8 mouse cellular contexts compared by ENCODE assay signal in the genomic region with DNA sequence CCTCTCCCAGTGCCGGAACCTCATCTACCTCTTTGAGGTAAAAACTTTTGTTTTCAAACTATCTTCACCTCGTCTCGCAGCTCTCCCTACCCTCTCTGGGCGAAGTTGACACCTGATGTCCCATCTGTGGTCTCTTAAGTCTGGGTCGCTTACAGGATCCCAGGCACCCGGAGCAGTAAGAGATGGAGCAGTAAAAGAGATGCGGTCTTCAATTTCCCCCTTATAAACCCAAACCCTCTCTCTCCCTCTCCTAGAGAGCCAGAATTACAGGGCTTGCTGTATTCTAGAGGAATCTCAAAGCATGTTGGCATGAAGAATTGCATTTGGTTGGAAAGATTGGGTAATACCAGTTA. TPM values are rescaled to one million over a fixed set of nuclear protein-coding genes. Genes with fewer than 3 reads are reported as not detected.
DNase-seq lines count a peak whose midpoint lies in the region; ATAC-seq and TF ChIP-seq lines count a peak whose summit lies in the region.

No protein-coding gene starts in this region.

- H3K4me2 ChIP-seq in kidney, postnatal 0 days (ENCODE audit: low read length) = peak overlapping the region; percentile 75
- H3K4me2 ChIP-seq in hindbrain, embryonic 16.5 days (ENCODE audit: low read length) = peak overlapping the region; percentile 91
- H3K4me2 ChIP-seq in midbrain, postnatal 0 days (ENCODE audit: low read depth, low read length, poor library complexity, severe bottlenecking) = peak overlapping the region; percentile 93

- peak overlapping the region; percentile 97 for H3K27ac ChIP-seq in kidney, postnatal 0 days
- peak overlapping the region; percentile 92 for H3K27ac ChIP-seq in cortical plate, adult 2 months (ENCODE audit: insufficient read depth, low read length)
- H3K27ac ChIP-seq in hindbrain, embryonic 16.5 days (ENCODE audit: low read depth, low read length) = peak overlapping the region; percentile 95
- H3K27ac ChIP-seq in midbrain, postnatal 0 days (ENCODE audit: low read depth, low read length) = peak overlapping the region; percentile 87

- under 1% methylated on average over 7 of the region's 7 CpGs for WGBS in kidney, postnatal 0 days
- 4% methylated on average over 7 of the region's 7 CpGs for WGBS in hindbrain, embryonic 16.5 days
- WGBS in midbrain, postnatal 0 days = 1% methylated on average over 7 of the region's 7 CpGs

- TF ChIP-seq POLR2A in cortical plate, adult 2 months (IDR thresholded peaks at IDR 0.05; ENCODE audit: extremely low read depth, insufficient read depth, low read length) = no peak

- H3K4me3 ChIP-seq in kidney, postnatal 0 days (replicated peaks; ENCODE audit: low read depth, low read length) = peak overlapping the region; percentile 58
- peak overlapping the region; percentile 44 for H3K4me3 ChIP-seq in cortical plate, adult 2 months (ENCODE audit: insufficient read depth, low read length)
- H3K4me3 ChIP-seq in hindbrain, embryonic 16.5 days (ENCODE audit: low read length) = peak overlapping the region; percentile 54
- H3K4me3 ChIP-seq in midbrain, postnatal 0 days (ENCODE audit: low read depth, low read length) = peak overlapping the region; percentile 73

- H3K36me3 ChIP-seq in kidney, postnatal 0 days (ENCODE audit: insufficient read depth, low read length) = peaks cover 11% of the 10 kb centered on the region; the same call in 1 of the 2 replicates
- 0 out of 2 replicates have a peak, but pooled peaks cover 4% of the 10 kb centered on the region for H3K36me3 ChIP-seq in hindbrain, embryonic 16.5 days (ENCODE audit: control insufficient read depth, insufficient read depth, low read length)
- H3K36me3 ChIP-seq in midbrain, postnatal 0 days (ENCODE audit: insufficient read depth, low read length) = peaks cover 7% of the 10 kb centered on the region; the same call in 1 of the 2 replicates

- TF ChIP-seq CTCF in kidney, postnatal 0 days (IDR thresholded peaks at IDR 0.05; ENCODE audit: low read depth) = no peak
- TF ChIP-seq CTCF in cortical plate, adult 2 months (IDR thresholded peaks at IDR 0.05; ENCODE audit: extremely low read depth, insufficient read depth, low read length) = no peak
- no peak for TF ChIP-seq CTCF in midbrain, postnatal 0 days (IDR thresholded peaks at IDR 0.05)

- DNase-seq in kidney, postnatal 0 days (ENCODE audit: low spot score) = no peak
- no peak for DNase-seq in kidney, postnatal 36 days
- DNase-seq in midbrain, postnatal 0 days (ENCODE audit: low spot score) = no peak
- DNase-seq in frontal cortex, postnatal 36 days (ENCODE audit: low spot score in 2 of 2) = no peak
- DNase-seq in thymus, postnatal 25 days = no peak
- DNase-seq in adrenal gland, postnatal 14 days = no peak

- peaks cover 20% of the 10 kb centered on the region for H3K4me1 ChIP-seq in kidney, postnatal 0 days (replicated peaks; ENCODE audit: insufficient read depth, low read length)
- peaks cover 3% of the 10 kb centered on the region for H3K4me1 ChIP-seq in cortical plate, adult 2 months (ENCODE audit: control insufficient read depth, insufficient read depth, low read length)
- H3K4me1 ChIP-seq in hindbrain, embryonic 16.5 days (ENCODE audit: control insufficient read depth, insufficient read depth, low read depth, low read length) = peaks cover 18% of the 10 kb centered on the region
- H3K4me1 ChIP-seq in midbrain, postnatal 0 days (ENCODE audit: insufficient read depth, low read length) = peaks cover 9% of the 10 kb centered on the region; the same call in 1 of the 2 replicates

- no peak for ATAC-seq in kidney, postnatal 0 days (replicated peaks; ENCODE audit: low FRiP score, low read depth)
- no peak for ATAC-seq in hindbrain, embryonic 16.5 days
- no peak for ATAC-seq in midbrain, postnatal 0 days (ENCODE audit: low FRiP score)

- H3K27me3 ChIP-seq in kidney, postnatal 0 days (ENCODE audit: insufficient read depth, low read length) = no peaks in the 10 kb centered on the region
- no peaks in the 10 kb centered on the region for H3K27me3 ChIP-seq in hindbrain, embryonic 16.5 days (replicated peaks; ENCODE audit: control insufficient read depth, insufficient read depth, low read length)
- H3K27me3 ChIP-seq in midbrain, postnatal 0 days (ENCODE audit: insufficient read depth, low read length) = no peaks in the 10 kb centered on the region

- H3K9ac ChIP-seq in kidney, postnatal 0 days (ENCODE audit: low read depth, low read length) = peak overlapping the region; percentile 77
- H3K9ac ChIP-seq in hindbrain, embryonic 16.5 days (ENCODE audit: low read depth, low read length) = peak overlapping the region; percentile 85
- peak overlapping the region; percentile 80 for H3K9ac ChIP-seq in midbrain, postnatal 0 days (replicated peaks; ENCODE audit: low read length, poor library complexity, severe bottlenecking)

- H3K9me3 ChIP-seq in kidney, postnatal 0 days (replicated peaks; ENCODE audit: low read length) = no peaks in the 10 kb centered on the region
- H3K9me3 ChIP-seq in hindbrain, embryonic 16.5 days (ENCODE audit: control insufficient read depth, low read length) = no peaks in the 10 kb centered on the region
- H3K9me3 ChIP-seq in midbrain, postnatal 0 days (ENCODE audit: low read length) = no peaks in the 10 kb centered on the region

RNA-seq across cellular contexts. Expression of a gene that starts 1.7 kb away (rescaled TPM):
- polyA plus RNA-seq in kidney, postnatal 0 days (2015; fragmentation: Nextera tagmentation; extraction: Ambion mirVana) = 20.1 and 20.3 TPM in 2 replicates
- 24.8 and 26.2 TPM in 2 replicates for polyA plus RNA-seq in cortical plate, adult 2 months (2012; rRNA removed)
- polyA plus RNA-seq in hindbrain, embryonic 16.5 days (2015; fragmentation: Nextera tagmentation; extraction: Ambion mirVana) = 77.6 and 79.9 TPM in 2 replicates
- total RNA-seq in midbrain, postnatal 0 days (2014; rRNA removed) = 78.9 and 93.8 TPM in 2 replicates
- 77.3 and 84.0 TPM in 2 replicates for polyA plus RNA-seq in midbrain, postnatal 0 days (2015; fragmentation: Nextera tagmentation; extraction: Ambion mirVana)
- 21.6 and 24.0 TPM in 2 replicates for total RNA-seq in adrenal gland, postnatal 14 days (2021)

RNA-seq across cellular contexts. Expression of a gene that starts 2.4 kb away (rescaled TPM):
- 72.6 and 73.2 TPM in 2 replicates for polyA plus RNA-seq in kidney, postnatal 0 days (2015; fragmentation: Nextera tagmentation; extraction: Ambion mirVana)
- polyA plus RNA-seq in cortical plate, adult 2 months (2012; rRNA removed) = 29.6 and 33.9 TPM in 2 replicates
- 35.8 and 36.3 TPM in 2 replicates for polyA plus RNA-seq in hindbrain, embryonic 16.5 days (2015; fragmentation: Nextera tagmentation; extraction: Ambion mirVana)
- 36.5 and 37.1 TPM in 2 replicates for total RNA-seq in midbrain, postnatal 0 days (2014; rRNA removed)
- polyA plus RNA-seq in midbrain, postnatal 0 days (2015; fragmentation: Nextera tagmentation; extraction: Ambion mirVana) = 34.8 and 36.5 TPM in 2 replicates
- total RNA-seq in adrenal gland, postnatal 14 days (2021) = 78.9 and 104 TPM in 2 replicates

RNA-seq across cellular contexts. Expression of a gene that starts 23.4 kb away (rescaled TPM):
- polyA plus RNA-seq in kidney, postnatal 0 days (2015; fragmentation: Nextera tagmentation; extraction: Ambion mirVana) = 9.9 and 10.1 TPM in 2 replicates
- 2.3 and 2.4 TPM in 2 replicates for polyA plus RNA-seq in cortical plate, adult 2 months (2012; rRNA removed)
- 0.35 TPM in 2 replicates for polyA plus RNA-seq in hindbrain, embryonic 16.5 days (2015; fragmentation: Nextera tagmentation; extraction: Ambion mirVana)
- total RNA-seq in midbrain, postnatal 0 days (2014; rRNA removed) = 0.27 TPM in 1 of 2 replicates, not detected in the other
- polyA plus RNA-seq in midbrain, postnatal 0 days (2015; fragmentation: Nextera tagmentation; extraction: Ambion mirVana) = 0.32 TPM in 2 replicates
- total RNA-seq in adrenal gland, postnatal 14 days (2021) = 1.1 and 1.6 TPM in 2 replicates

RNA-seq across cellular contexts. Expression of a gene that starts 31.0 kb away (rescaled TPM):
- polyA plus RNA-seq in kidney, postnatal 0 days (2015; fragmentation: Nextera tagmentation; extraction: Ambion mirVana) = 172 and 186 TPM in 2 replicates
- polyA plus RNA-seq in cortical plate, adult 2 months (2012; rRNA removed) = 101 and 110 TPM in 2 replicates
- polyA plus RNA-seq in hindbrain, embryonic 16.5 days (2015; fragmentation: Nextera tagmentation; extraction: Ambion mirVana) = 97.4 and 102 TPM in 2 replicates
- 58.5 and 62.7 TPM in 2 replicates for total RNA-seq in midbrain, postnatal 0 days (2014; rRNA removed)
- 82.5 and 83.9 TPM in 2 replicates for polyA plus RNA-seq in midbrain, postnatal 0 days (2015; fragmentation: Nextera tagmentation; extraction: Ambion mirVana)
- total RNA-seq in adrenal gland, postnatal 14 days (2021) = 181 and 196 TPM in 2 replicates

RNA-seq across cellular contexts. Expression of a gene that starts 32.6 kb away (rescaled TPM):
- 0.82 and 1.6 TPM in 2 replicates for polyA plus RNA-seq in kidney, postnatal 0 days (2015; fragmentation: Nextera tagmentation; extraction: Ambion mirVana)
- polyA plus RNA-seq in cortical plate, adult 2 months (2012; rRNA removed) = 0.17 and 0.61 TPM in 2 replicates
- 0.20 TPM in 1 of 2 replicates, not detected in the other for polyA plus RNA-seq in hindbrain, embryonic 16.5 days (2015; fragmentation: Nextera tagmentation; extraction: Ambion mirVana)
- total RNA-seq in midbrain, postnatal 0 days (2014; rRNA removed) = not detected in 2 replicates
- polyA plus RNA-seq in midbrain, postnatal 0 days (2015; fragmentation: Nextera tagmentation; extraction: Ambion mirVana) = not detected in 2 replicates
- total RNA-seq in adrenal gland, postnatal 14 days (2021) = 0.19 and 0.34 TPM in 2 replicates
